ENCODE assay signal across 8 mouse cellular contexts in the genomic region with DNA sequence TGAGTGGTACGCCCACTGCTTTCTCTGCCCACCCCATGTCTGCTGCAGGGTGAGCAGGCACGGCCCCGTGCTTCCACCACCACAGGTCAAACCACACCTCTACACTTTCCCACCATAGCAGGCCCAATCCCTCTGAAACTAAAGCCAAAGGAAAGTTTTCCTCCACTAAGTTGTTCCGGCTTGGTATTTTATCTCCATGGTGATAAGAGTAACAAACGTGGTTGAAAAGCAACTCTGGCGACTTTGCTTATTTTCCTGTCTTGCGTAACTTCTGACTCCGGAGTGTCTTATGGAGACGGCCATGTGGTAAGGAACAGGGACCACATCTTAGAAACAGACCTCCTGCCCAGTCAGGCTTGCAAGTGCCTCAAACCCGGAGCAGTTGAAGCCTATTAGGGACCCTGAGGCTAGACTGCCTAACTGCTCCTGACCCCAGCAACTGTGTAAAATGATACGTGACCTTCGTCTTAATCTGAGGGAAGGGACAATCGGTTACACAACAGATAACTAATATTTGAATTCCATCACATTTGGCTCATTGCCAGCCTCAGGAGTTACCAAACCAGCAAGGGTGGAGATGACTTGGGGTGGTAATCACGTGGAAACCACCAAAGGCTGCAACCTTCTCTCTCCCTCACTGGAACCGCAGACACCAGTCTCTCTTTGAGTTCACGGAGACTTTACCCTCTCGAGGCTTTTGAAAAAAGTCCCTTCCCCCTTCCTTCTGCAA. TPM values are rescaled to one million over a fixed set of nuclear protein-coding genes. Genes with fewer than 3 reads are reported as not detected.
A peak's percentile ranks its signal among the peaks of the same experiment; 100 is the strongest.
DNase-seq lines count a peak whose midpoint lies in the region; ATAC-seq and TF ChIP-seq lines count a peak whose summit lies in the region.

No protein-coding gene starts in this region.

- H3K27ac ChIP-seq in gastrocnemius, adult 2 months = peak overlapping the region; percentile 59
- H3K27ac ChIP-seq in bone marrow, adult 2 months (ENCODE audit: control insufficient read depth, insufficient read depth, low read depth, low read length, poor library complexity) = peak overlapping the region; percentile 54
- peak overlapping the region; percentile 86 for H3K27ac ChIP-seq in intestine, embryonic 16.5 days (ENCODE audit: low read length)
- no peak overlapping the region for H3K27ac ChIP-seq in forebrain, embryonic 15.5 days (replicated peaks)

- no peaks in the 10 kb centered on the region for H3K27me3 ChIP-seq in intestine, embryonic 16.5 days (replicated peaks; ENCODE audit: control insufficient read depth, insufficient read depth, low read length)
- H3K27me3 ChIP-seq in forebrain, embryonic 15.5 days = no peaks in the 10 kb centered on the region

- DNase-seq in gastrocnemius, adult 2 months = no peak
- no peak for DNase-seq in gastrocnemius, postnatal 4 days (ENCODE audit: low spot score in 2 of 2)
- peak; percentile 52 to 78 for DNase-seq in monocyte, adult 2 months (ENCODE audit: low read depth in 1 of 2, low spot score in 2 of 2)
- no peak for DNase-seq in spleen, adult 18-20 months
- no peak for DNase-seq in retina, embryonic 14.5 days (ENCODE audit: low spot score)

- ATAC-seq in intestine, embryonic 16.5 days = peak; percentile 79
- ATAC-seq in forebrain, embryonic 15.5 days (replicated peaks) = no peak

- H3K4me1 ChIP-seq in bone marrow, adult 2 months (ENCODE audit: control insufficient read depth, insufficient read depth, low read length) = peaks cover 3% of the 10 kb centered on the region
- peaks cover 17% of the 10 kb centered on the region for H3K4me1 ChIP-seq in intestine, embryonic 16.5 days (ENCODE audit: control insufficient read depth, insufficient read depth, low read length)
- no peaks in the 10 kb centered on the region for H3K4me1 ChIP-seq in forebrain, embryonic 15.5 days

- 15% methylated on average over 17 of the region's 17 CpGs for WGBS in bone marrow, adult 2 months
- 38% methylated on average over 17 of the region's 17 CpGs for WGBS in intestine, embryonic 16.5 days
- 84% methylated on average over 17 of the region's 17 CpGs for WGBS in forebrain, embryonic 15.5 days

- no peaks in the 10 kb centered on the region for H3K36me3 ChIP-seq in intestine, embryonic 16.5 days (ENCODE audit: control insufficient read depth, insufficient read depth, low read length)
- no peaks in the 10 kb centered on the region for H3K36me3 ChIP-seq in forebrain, embryonic 15.5 days

- no peak for TF ChIP-seq CTCF in gastrocnemius, adult 2 months (IDR thresholded peaks at IDR 0.05)
- TF ChIP-seq CTCF in bone marrow, adult 2 months (IDR thresholded peaks at IDR 0.05; ENCODE audit: control insufficient read depth, insufficient read depth, low read length) = no peak

- no peak for TF ChIP-seq POLR2A in bone marrow, adult 2 months (IDR thresholded peaks at IDR 0.05; ENCODE audit: borderline replicate concordance, control insufficient read depth, low read depth, low read length)

- H3K9ac ChIP-seq in intestine, embryonic 16.5 days (ENCODE audit: low read depth, low read length) = 0 out of 2 replicates have a peak overlapping the region, but pooled peaks have one; percentile 2
- no peak overlapping the region for H3K9ac ChIP-seq in forebrain, embryonic 15.5 days (replicated peaks)

- intact Hi-C loops in gastrocnemius, adult 2 months (cut with DNase I) = no loop called here

- no peak overlapping the region for H3K4me3 ChIP-seq in gastrocnemius, adult 2 months
- H3K4me3 ChIP-seq in bone marrow, adult 2 months (replicated peaks; ENCODE audit: control insufficient read depth, low read depth, low read length) = no peak overlapping the region
- no peak overlapping the region for H3K4me3 ChIP-seq in intestine, embryonic 16.5 days (ENCODE audit: low read length)
- no peak overlapping the region for H3K4me3 ChIP-seq in forebrain, embryonic 15.5 days

- no peaks in the 10 kb centered on the region for H3K9me3 ChIP-seq in intestine, embryonic 16.5 days (ENCODE audit: control insufficient read depth, low read length)
- no peaks in the 10 kb centered on the region for H3K9me3 ChIP-seq in forebrain, embryonic 15.5 days

- peak overlapping the region; percentile 39; the same call in 1 of the 2 replicates for H3K4me2 ChIP-seq in intestine, embryonic 16.5 days (ENCODE audit: low read depth, low read length)
- no peak overlapping the region for H3K4me2 ChIP-seq in forebrain, embryonic 15.5 days (replicated peaks)

RNA-seq across cellular contexts. Expression of gene Clstn3, which starts 13.5 kb away (rescaled TPM):
- total RNA-seq in gastrocnemius, adult 2 months (2021) = under 1 TPM; 0.36 to 0.64 TPM
- total RNA-seq in gastrocnemius, postnatal 4 days (2021) = 1 to 10 TPM; 1.2 to 1.4 TPM
- 4.6 and 5.3 TPM in 2 replicates for polyA plus RNA-seq in bone marrow, adult 2 months (2011; ENCODE audit: insufficient read depth, insufficient read length, low replicate concordance, missing spikeins)
- 3.5 and 4.1 TPM in 2 replicates for polyA plus RNA-seq in intestine, embryonic 16.5 days (2015; fragmentation: Nextera tagmentation; extraction: Ambion mirVana)
- polyA plus RNA-seq in forebrain, embryonic 15.5 days (2015; fragmentation: Nextera tagmentation; extraction: Ambion mirVana) = 54.7 and 62.1 TPM in 2 replicates

RNA-seq across cellular contexts. Expression of gene C1rl, which starts 14.8 kb away (rescaled TPM):
- under 1 TPM; 0.28 to 0.61 TPM for total RNA-seq in gastrocnemius, adult 2 months (2021)
- 1 to 10 TPM; 1.3 to 1.6 TPM for total RNA-seq in gastrocnemius, postnatal 4 days (2021)
- 2.4 and 8.5 TPM in 2 replicates for polyA plus RNA-seq in bone marrow, adult 2 months (2011; ENCODE audit: insufficient read depth, insufficient read length, low replicate concordance, missing spikeins)
- polyA plus RNA-seq in intestine, embryonic 16.5 days (2015; fragmentation: Nextera tagmentation; extraction: Ambion mirVana) = 3.0 and 3.5 TPM in 2 replicates
- 0.06 and 0.08 TPM in 2 replicates for polyA plus RNA-seq in forebrain, embryonic 15.5 days (2015; fragmentation: Nextera tagmentation; extraction: Ambion mirVana)

RNA-seq across cellular contexts. Expression of gene C1ra, which starts 34.1 kb away (rescaled TPM):
- total RNA-seq in gastrocnemius, adult 2 months (2021) = 10 to 100 TPM in 1 of 2 experiments, 1 to 10 TPM in 1; 7.4 to 10.5 TPM
- 10 to 100 TPM; 11.8 to 14.8 TPM for total RNA-seq in gastrocnemius, postnatal 4 days (2021)
- 4.5 and 8.9 TPM in 2 replicates for polyA plus RNA-seq in bone marrow, adult 2 months (2011; ENCODE audit: insufficient read depth, insufficient read length, low replicate concordance, missing spikeins)
- 5.1 TPM in 2 replicates for polyA plus RNA-seq in intestine, embryonic 16.5 days (2015; fragmentation: Nextera tagmentation; extraction: Ambion mirVana)
- polyA plus RNA-seq in forebrain, embryonic 15.5 days (2015; fragmentation: Nextera tagmentation; extraction: Ambion mirVana) = 0.14 and 0.43 TPM in 2 replicates

Comparison
In these comparisons a context has a peak if more than half of its experiments do, and no peak if none do; other contexts are left out.
1. DNase-seq: peak in monocyte, adult 2 months (2 of 2); none in gastrocnemius, adult 2 months (single experiment), gastrocnemius, postnatal 4 days (0 of 2), spleen, adult 18-20 months (0 of 2) and retina, embryonic 14.5 days (single experiment).